Mouse (Mus musculus) A20 (cell line): ENCODE results near the gene Lbhd2.

Experiments used
- DNase-seq: peaks from one replicate; pipeline ENCODE4 v3.0.0-alpha.2; 2011; ENCODE audit warnings: low read depth, low spot score

Lbhd2 gene

DNA sequence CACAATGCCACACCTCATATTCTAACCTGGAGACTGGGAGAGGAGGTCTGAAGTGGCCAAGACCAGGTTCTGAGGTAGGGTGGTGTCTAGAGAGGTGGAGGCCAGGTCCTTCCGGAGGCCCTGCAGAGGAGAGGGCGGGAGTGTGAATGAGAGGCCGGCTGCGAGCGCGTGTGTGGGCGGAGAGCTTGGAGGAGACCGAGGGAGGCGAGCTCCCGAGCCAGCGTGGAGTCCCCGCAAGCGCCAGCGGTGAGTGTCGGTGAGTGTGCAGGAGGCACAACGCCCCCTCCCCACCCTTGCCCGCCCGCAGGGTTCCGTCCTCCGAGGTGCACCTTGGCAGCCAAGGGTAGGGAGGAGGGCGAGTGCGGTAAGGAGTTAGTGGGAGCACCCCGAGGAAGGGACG, at the start of gene Lbhd2:
Gene Lbhd2, plus strand, starts transcription at position 188 of the 400 bp plus-strand sequence.
- DNase-seq, result no peak

DNA sequence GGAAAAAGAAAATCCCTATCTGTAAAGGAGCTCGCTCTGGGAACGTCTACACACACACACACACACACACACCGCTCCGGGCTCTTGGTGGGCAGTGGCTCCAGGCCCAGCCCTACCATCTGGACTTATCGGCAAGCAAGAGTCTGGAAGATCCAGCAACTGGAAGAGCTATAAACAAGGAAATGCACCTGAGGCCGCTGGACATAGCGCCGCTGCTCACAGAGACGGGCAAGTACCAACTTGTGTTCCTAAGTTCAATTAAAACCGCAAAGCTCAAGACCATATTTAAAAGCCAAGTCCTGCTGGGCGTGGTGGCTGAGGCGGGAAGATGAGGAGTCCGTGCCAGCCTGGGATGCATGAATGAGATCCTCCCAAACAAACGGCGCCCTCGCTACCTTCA, 45.9 kb upstream of the Lbhd2 start:
- no peak for DNase-seq

DNA sequence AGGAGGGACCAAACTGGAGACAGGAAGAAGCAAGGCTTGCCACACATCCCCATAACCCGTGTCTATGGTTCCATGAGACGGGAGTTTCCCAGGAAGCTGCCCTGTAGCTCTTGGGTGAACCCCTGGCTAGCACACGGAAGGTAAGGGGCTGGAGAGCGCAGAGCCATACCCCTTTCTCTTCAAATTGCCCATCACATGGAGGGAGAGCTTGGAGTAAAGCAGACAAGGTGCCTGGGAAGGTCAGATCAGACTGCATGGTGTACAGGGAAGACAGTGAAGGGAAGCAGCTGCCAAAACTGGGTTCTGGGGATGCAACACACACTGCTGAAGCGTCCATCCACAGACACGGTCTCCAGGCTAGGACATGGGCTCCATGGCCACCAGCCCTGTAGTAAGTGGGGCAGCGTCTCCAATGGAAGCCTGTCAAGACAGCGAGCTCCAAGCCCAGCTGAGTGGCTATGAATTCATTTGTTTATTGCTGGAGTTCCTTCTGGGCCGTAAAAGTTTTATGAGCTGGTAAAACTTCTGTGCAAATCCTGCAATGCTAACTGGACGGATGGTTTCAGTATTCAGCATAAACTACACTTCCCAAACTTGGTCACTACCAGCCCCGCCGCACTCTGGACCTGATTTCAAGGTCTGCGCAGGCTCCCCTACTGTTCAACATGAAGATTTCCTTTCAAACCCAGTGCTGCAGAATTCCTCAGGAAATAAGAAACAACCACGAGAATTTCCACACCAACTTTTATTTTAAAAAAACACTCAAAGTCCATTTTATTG, 45.1 kb upstream of the Lbhd2 start:
- no peak for DNase-seq

DNA sequence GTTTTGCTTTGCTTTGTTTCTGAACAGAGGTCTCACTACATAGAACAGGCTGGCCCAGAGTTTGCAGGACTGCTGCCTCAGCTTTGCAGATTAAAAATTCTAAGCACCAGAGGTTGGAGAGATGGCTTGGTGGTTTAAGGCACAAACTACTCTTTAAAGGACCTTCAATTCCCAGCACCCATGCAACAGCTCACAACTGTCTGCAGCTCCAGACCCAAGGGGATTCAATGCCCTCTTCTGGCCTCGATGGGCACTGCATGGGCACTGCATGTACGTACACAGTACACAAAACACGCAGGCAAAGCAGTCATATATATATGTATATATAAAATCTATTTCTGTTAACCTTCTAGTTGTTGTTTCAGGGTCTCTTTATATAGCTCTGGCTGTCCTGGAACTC, 42.4 kb upstream of the Lbhd2 start:
- DNase-seq, result no peak

DNA sequence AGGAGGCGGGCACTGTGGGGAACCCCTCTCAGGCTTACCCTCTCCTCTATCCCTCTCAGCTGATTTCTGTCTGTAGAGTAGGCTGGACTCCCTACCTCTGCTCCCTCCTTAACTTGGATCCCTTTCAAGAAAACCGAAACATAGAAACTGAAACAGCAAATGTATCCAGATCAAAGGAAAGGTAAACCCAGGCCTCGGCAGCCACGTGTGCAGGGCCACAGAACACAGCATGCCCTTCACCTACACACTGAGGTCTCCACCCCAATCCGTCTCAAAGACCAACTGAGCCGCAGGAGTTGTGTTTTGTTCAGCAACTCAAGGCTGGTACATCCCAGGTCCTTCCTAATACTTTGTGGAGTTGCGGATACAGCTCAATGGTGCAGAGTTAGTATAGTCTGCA, 39.5 kb upstream of the Lbhd2 start:
- DNase-seq, result no peak

DNA sequence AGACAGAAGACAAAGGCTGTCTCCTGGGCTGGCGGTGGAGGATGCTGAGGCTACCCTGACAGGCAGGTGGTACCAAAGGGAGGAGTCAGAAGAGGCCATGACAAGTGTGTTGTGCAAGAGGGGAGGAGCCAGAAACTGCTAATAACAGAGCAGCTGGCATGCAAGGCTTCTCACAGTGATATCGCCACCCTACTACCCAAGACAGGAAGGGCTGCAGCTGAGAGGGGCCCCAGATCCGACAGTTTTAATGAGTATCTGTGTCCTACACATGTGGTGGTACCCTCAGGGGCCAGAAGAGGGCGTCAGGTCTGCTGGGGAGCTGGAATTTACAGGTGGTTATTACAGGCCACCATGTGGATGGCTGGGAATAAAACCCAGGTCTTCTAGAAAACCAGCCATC, 36.4 kb upstream of the Lbhd2 start:
- DNase-seq, result peak; percentile 61

DNA sequence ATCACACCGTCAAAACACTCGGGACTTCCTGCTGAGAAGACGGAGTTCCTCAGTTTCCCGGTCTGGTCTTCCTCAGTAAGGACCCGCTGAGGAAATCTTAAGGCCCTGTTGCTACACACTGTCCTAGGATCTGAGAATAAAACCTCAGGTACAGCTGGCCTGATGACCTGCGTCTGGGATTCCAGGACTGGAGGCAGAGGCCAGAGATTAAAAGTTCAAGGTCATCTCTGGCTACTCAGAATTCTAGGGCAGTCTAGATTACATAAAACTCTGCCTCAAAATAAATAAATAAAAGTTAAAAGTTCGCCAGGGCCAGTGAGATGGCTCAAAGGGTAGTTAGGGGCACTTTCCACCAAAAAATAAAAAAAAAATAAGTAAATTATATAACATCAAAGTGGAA, 34.7 kb upstream of the Lbhd2 start:
- DNase-seq, result no peak

DNA sequence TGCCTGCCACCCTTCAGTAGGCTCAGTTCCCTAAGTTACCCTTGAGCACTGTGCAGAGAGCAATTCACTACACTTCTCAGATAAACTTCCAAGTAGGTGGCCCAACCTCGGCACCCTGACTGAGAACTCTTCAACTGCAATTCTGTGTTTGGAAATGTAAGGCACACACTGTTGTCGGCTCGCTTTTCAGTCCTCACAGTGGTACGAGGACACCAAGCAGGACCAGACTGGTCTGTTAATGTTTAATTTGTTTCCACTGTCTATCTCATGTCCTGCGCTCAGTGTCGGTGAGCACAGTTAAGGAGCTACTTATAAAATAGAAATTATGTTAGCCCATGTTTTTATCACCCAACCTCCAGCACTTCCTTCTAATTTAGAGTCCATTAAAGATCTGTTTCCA, 33.2 kb upstream of the Lbhd2 start:
- no peak for DNase-seq

DNA sequence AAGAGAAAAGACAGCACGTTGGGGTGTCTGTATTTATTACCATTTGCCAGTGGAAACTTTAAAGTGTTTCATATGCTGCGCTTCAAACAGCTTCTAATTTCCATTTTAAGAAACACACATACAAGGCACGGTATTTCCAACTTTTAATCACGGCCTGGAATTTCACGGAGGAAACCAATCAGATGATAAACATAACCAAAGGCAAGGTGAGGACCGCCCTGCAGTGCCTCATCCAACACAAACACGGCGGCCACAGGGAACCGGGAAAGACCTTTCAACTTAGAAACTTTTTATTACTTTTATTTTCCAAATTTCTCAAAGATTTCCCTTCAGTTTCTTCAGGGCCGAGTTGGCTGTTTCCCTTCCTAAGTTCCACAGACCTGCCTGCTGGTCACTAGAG, 31.9 kb upstream of the Lbhd2 start:
- no peak for DNase-seq

DNA sequence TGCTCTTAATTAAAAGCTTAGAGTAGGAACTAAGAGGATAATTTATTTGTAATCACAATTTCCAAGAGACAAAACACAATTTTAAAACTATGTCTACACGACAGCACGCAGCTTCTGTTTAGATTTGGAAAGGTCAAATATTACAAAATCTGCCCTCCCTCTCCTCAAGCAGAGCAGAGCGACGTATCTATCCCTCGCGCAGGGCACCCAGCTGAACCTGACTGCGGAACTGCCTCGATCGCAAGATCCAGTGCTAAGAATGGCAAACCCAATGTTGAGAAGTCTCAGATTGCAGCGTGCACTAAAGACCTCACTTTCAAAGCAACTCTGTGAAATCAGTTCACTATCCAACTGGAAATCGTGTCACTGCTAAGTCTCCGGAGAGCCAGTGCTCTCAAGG, 31.1 kb upstream of the Lbhd2 start:
- DNase-seq, result no peak

DNA sequence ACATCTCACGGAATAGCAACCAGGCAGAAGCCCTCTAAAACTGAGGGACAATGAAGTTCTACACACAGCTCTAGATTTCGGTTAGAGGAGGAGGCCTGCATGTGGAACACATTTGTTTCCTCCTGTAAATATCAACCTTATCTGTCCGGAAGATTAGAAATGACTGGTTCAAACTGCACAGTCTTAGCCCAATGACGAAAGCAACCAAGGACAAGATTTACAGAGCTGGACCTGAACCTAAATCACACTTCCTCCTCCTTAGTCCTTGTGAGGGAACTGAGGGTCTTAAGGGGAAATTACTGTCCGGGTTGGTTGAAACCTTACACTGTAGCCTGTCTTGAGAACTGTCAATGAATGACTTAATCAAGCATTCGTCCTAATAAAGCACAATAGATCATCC, 30.6 kb upstream of the Lbhd2 start:
- peak; percentile 59 for DNase-seq

DNA sequence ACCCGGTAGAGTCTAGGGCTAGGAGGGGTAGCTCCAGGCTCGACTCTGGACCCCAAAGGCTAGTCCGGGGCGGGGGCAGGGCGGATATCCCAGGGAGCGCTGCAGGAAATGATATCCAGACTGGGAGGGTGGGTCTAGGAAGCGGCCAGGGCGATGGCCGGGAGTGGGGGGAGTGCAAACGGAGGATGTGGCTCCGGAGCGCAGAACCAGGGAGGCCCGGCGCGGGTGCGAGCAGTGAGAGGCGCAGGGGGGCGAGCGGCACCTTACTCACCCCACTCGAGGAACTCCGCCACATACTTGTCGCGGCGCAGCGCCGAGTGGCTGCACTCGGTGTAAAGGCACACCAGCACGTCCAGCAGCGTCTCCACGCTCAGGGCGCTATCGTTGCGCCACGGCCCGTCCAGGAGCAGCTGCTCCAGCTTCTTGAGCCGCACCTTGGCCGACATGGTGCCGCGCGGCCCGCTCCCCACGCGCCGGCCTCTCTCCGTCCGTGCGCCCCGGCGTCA, 29.7 kb upstream of the Lbhd2 start:
- peak; percentile 69 for DNase-seq

DNA sequence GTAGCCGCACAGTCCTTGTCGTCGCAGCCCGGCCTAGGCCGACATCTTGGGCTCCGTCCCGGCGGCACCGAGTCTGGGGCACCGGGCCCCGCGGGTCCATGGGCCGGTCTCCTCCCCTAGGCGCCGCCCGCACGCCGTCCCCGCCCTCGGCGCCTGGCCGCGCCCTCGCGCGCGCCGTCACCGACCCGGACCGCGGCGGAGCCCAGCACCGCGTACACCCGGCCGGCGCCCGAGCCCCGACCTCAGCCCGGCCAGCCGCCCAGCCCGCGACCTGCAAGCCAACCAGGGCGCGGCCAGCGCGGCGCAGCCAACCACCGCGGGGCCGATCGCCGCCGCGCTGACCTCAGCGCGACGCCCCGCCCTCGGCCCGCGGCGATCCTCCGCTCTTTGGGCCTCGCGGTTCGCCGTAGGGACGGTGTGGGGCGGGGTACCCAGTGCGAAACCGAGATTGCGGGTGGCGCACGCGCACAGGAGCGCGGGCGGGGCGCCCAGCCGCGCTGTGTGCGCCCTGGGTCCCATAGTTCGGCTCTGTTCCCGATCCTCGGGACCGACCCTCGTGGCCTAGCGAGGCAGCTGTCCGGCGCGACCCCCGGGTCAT, 29.1 kb upstream of the Lbhd2 start, which contains the start of gene Cdc42bpb:
Gene Cdc42bpb, minus strand, starts transcription at position 343 of the 598 bp plus-strand sequence.
- peak; percentile 94 for DNase-seq

DNA sequence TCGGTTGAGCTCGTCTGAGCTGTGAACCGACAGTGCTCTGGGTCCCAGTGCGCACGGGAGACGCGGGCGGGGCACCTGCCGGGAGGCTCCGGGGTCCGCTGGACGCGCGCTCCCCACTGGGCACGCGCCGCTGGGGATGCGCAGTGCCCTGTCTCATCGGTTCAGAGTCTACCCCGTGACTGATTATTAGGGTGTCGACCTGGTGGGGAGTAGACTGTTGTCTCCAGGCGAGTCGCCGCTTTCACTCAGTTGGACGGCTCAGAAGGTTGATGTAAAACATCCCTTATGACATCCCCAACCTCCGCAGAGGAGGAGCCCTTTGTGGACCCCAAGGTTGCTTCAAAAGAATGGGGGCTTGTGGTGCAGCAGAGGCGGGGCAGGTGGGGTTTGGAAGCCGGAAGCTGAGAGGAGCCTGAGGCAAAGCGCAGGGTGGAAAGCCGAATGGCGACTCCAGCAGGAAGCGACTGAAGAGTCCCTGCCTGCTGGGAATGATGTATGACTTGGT, 28.6 kb upstream of the Lbhd2 start:
- DNase-seq, result no peak

DNA sequence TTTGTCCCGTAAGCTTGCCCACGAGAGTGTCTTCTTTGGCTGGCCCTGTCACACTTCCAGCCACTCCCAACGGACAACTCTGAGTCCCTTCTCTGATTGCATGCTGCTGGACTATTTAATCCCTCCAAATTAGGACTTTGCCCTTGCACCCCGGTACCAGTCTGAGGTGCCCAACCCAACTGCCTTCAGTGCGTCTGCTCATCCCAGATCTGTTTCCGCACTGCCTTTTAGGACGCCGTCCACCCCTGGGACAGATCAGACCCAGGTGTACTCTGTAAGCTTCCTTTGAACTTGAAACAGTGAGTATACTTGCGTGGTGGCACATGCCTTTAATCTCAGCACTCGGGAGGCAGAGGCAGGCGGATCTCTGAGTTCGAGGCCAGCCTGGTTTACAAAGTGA, 27.8 kb upstream of the Lbhd2 start:
- DNase-seq, result no peak

DNA sequence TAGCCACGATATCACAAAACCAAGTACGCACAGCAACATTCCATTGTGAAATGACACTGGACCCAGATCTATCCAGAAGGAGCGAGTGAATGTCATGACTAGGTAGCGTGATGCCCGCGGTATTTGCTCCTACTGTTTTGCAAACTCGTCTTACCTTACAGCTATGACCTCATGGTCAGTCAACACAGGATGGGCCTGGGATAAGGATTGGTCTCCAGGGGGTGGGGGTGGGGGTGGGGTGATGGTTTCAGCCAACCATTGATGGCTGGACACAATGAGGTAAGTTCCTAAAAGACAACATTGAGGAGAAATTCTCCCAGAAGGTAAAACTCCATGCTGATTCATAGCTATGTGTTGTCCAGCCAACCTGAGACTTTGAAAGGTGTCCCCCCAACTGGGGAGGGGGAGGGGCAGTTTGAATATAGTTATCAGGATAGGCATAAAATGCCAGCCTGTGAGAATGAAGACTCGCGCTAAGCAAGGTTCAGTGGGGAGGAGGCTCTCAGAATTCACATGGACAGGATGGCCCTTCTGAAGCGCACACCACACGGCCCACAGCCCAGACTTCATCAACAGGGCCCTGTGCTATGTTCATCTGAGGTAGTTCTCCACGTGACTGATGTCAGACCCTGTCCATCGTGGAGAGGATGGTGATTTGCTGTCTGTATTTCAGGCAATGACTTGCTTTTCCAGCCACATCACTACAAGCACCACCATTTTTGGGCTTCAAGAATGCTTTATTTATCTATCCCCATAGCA, 20.5 kb upstream of the Lbhd2 start:
- no peak for DNase-seq

DNA sequence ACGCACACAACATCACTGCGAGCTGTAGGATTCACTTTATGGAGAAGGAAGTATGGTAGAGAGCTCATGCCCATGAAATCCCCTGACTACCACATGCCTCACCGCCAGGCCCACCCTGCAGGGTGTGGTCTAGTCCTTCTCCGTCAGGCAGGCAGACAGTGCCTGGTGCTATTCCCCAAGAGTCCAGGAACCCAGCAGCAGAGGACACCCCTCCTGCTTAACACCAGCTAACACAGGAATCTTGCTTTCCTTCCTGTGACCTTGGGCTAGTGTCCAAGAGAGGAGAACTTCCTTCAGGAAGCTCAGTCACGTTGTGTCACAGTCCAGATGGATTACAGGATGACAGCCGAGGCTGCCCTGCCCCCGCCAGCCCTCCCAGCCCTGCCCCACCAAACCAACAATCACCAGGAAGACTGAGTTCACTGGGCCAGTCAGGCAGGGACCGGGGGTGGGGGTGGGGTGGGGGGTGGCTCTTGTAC, 19.9 kb upstream of the Lbhd2 start:
- no peak for DNase-seq

DNA sequence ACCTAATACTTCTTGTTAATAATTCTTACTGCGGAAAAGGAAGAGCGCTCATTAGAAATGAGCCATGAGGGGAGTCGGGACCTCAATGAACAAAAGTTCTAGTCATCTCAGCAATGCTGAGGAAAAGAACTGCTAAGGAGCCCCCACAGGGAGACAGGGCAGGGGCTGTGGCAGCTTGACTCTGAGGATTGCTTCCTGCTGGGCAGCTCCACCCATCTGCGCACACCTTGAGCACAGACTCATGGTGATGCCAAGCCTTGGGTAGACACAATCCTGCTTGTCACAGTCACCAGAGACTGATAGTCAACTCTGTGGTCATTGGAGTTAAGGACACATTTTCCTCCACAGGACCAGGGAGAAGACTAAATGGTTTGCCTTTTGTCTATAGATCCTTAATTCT, 19.5 kb upstream of the Lbhd2 start:
- DNase-seq, result no peak

DNA sequence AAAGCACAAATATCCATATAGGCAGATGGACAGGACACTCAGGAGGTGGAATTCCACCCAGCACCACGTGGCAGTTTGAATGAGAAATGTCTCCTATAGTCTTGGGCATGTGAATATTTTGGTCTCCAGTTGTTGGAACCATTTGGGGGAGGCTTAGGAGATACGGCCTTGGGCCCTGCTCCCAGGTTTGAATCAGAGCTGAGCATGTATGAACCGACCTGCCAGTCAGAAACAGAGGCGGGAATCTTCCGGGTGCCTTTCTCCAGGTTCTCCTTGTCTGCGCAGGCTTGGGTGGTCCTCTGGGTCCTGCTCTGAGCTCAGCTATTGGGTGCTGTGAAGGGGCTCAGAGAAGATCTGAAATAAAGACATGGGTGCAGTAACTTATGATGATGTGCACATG, 12.6 kb upstream of the Lbhd2 start:
- DNase-seq, result no peak

DNA sequence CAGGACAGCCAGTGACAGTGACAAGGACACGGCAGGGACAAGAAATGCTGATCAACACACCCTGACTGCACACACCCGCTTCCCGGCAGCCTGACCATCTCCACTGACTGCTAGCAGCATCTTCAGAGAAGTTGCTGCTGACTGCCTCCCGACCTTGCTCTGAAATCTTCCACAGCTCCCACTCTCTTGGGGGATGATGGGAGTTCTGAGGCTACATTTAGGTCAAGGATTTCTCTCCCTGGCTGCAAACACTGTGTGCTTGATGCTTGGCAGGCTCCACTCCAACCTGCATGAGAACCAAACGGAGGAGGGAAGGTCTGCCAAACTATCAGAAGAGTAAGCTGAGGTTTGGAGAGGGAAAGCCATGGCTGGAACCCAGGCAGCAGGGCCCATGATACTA, 9.6 kb upstream of the Lbhd2 start:
- DNase-seq, result no peak

DNA sequence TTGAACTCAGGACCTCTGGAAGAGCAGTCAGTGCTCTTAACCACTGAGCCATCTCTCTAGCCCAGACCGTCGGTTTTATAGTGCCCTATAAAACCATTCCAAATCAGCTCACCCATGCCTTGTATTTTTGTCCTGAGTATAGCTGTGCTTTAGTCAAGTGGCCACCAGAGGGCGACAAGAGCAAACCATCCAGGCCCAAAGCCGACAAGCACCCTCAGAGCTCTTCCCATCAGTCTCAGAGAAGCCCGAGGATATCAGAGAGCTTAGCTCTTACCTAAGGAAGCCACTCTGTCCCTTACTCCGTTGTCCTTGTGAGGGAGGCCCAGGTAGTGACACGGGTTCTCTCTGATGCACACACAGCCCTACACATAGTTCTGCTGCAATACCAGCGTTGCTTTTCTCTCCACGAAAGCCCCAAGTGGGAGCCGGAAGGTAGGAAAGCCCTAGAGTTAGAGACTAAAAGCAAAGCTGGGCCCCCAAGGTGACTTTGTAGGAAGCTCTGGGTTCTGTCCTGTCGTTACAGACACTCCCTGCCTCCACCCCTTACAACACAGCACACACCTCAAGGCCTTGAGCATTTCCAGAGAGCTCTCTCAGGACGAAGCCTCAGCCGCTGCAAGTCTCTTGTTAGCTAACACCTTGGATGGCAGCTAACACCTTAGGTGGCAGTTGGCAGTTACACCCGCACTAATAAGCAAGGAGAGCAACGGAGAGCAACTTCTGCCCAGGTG, 5.0 kb upstream of the Lbhd2 start:
- DNase-seq, result peak; percentile 70

DNA sequence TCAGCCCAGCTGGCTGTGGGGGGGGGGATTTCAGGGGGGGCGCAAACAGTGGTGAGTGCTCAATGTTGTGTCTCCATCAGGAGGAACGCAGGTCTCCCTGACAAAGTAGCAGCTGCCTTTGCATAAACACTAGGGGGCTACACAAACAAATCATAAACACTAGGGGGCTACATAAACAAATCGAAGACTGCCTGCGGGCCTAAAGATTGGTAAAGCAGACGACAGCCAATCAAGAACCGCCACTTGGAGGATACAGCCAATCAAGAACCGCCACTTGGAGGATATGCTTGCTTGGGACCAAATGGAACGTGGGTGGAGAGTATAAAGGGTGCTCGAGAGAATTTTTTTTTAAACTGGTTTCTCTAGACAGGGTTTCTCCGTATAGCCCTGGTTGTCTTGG, 1.7 kb upstream of the Lbhd2 start:
- DNase-seq, result no peak
